Mouse (Mus musculus) embryo, embryonic 11 days (tissue): ENCODE results near the gene Zfp362.
A peak's percentile ranks its signal among the peaks of the same experiment; 100 is the strongest.

Experiments
- DNase-seq: peaks from one replicate; pipeline ENCODE4 v3.0.0-alpha.2; 2015

The Zfp362 gene

GRCm38 (mm10) chr4:128796788-128797187 is 9.1 kb downstream of the Zfp362 start:
- no peak for DNase-seq

GRCm38 (mm10) chr4:128795596-128795995 is 10.2 kb downstream of the Zfp362 start:
- DNase-seq: peak; percentile 80

GRCm38 (mm10) chr4:128794198-128794597 is 11.6 kb downstream of the Zfp362 start:
- no peak for DNase-seq

GRCm38 (mm10) chr4:128793710-128794109 is 12.1 kb downstream of the Zfp362 start:
- DNase-seq: no peak

- no peak for DNase-seq
Observed at GRCm38 (mm10) chr4:128789646-128790045, 16.2 kb downstream of the Zfp362 start.

GRCm38 (mm10) chr4:128788108-128788507 is 17.7 kb downstream of the Zfp362 start:
- DNase-seq: no peak

GRCm38 (mm10) chr4:128787023-128787939 is 18.6 kb downstream of the Zfp362 start:
- no peak for DNase-seq

- DNase-seq: no peak
Observed at GRCm38 (mm10) chr4:128785921-128786654, 19.8 kb downstream of the Zfp362 start.

GRCm38 (mm10) chr4:128784950-128785631 is 20.8 kb downstream of the Zfp362 start:
- no peak for DNase-seq

GRCm38 (mm10) chr4:128782645-128783044 is 23.2 kb downstream of the Zfp362 start:
- DNase-seq: no peak

- DNase-seq: no peak
Observed at GRCm38 (mm10) chr4:128782037-128782436, 23.8 kb downstream of the Zfp362 start.

GRCm38 (mm10) chr4:128777593-128777992 is 28.3 kb downstream of the Zfp362 start:
- DNase-seq: no peak

GRCm38 (mm10) chr4:128776568-128777289 is 29.1 kb downstream of the Zfp362 start:
- peak; percentile 80 for DNase-seq

GRCm38 (mm10) chr4:128774467-128774866 is 31.4 kb downstream of the Zfp362 start:
- peak; percentile 56 for DNase-seq

- DNase-seq: no peak
Observed at GRCm38 (mm10) chr4:128773820-128774219, 32.0 kb downstream of the Zfp362 start.

GRCm38 (mm10) chr4:128770698-128771097 is 35.1 kb downstream of the Zfp362 start:
- peak; percentile 30 for DNase-seq

GRCm38 (mm10) chr4:128769569-128770355 is 36.1 kb downstream of the Zfp362 start:
- DNase-seq: no peak

- DNase-seq: no peak
Observed at GRCm38 (mm10) chr4:128768120-128768519, 37.7 kb downstream of the Zfp362 start.

- no peak for DNase-seq
Observed at GRCm38 (mm10) chr4:128766929-128767328, 38.9 kb downstream of the Zfp362 start.

GRCm38 (mm10) chr4:128760029-128760428 is 45.8 kb downstream of the Zfp362 start:
- no peak for DNase-seq

GRCm38 (mm10) chr4:128759214-128759613 is 46.6 kb downstream of the Zfp362 start:
- DNase-seq: no peak

GRCm38 (mm10) chr4:128755900-128756299 is 49.9 kb downstream of the Zfp362 start:
- no peak for DNase-seq
